Mouse (Mus musculus): ENCODE results near the gene Uimc1. TPM values are rescaled to one million over a fixed set of nuclear protein-coding genes. Genes with fewer than 3 reads are reported as not detected.
A peak's percentile ranks its signal among the peaks of the same experiment; 100 is the strongest.

Gene Uimc1
- polyA plus RNA-seq (2015; fragmentation: Nextera tagmentation; extraction: Ambion mirVana), result 11.5 and 13.1 TPM in 2 replicates

- under 1% methylated on average over 81 of the region's 81 CpGs for WGBS (ENCODE audit: insufficient replicate concordance)
These were observed at the start of gene Uimc1 for GRCm38 (mm10) chr13:55099726-55100478. Uimc1 (minus strand) TSS chr13:55100300.

GRCm38 (mm10) chr13:55140271-55140670 lies 40.2 kb upstream of the Uimc1 start:
- Histone ChIP-seq H3K9me3 (replicated peaks) (no peaks in the 10 kb centered on the region), H3K4me3 (replicated peaks) (no peak overlapping the region), H3K9ac (no peak overlapping the region), H3K4me2 (no peak overlapping the region), H3K36me3 (replicated peaks) (no peaks in the 10 kb centered on the region), H3K27me3 (no peaks in the 10 kb centered on the region), H3K4me1 (replicated peaks) (peaks cover under 1% of the 10 kb centered on the region; the same call in 1 of the 2 replicates), H3K27ac (replicated peaks) (no peak overlapping the region)
- no peak for ATAC-seq (ENCODE audit: insufficient read depth)
- 72% methylated on average over 2 of the region's 2 CpGs for WGBS (ENCODE audit: insufficient replicate concordance)

More at GRCm38 (mm10) chr13:55099726-55100478, at the start of gene Uimc1:
- Histone ChIP-seq H3K4me3 (replicated peaks) (peak within 1 kb of the TSS; percentile 96), H3K9ac (peak within 1 kb of the TSS; percentile 97), H3K27me3 (no peaks in the 10 kb centered on the region), H3K9me3 (replicated peaks) (no peaks in the 10 kb centered on the region), H3K36me3 (replicated peaks) (no peaks in the 10 kb centered on the region), H3K4me1 (replicated peaks) (peaks cover 35% of the 10 kb centered on the region), H3K4me2 (peak within 1 kb of the TSS; percentile 76), H3K27ac (replicated peaks) (peak within 1 kb of the TSS; percentile 93)
- peak; percentile 86 for ATAC-seq (ENCODE audit: insufficient read depth)

DNA sequence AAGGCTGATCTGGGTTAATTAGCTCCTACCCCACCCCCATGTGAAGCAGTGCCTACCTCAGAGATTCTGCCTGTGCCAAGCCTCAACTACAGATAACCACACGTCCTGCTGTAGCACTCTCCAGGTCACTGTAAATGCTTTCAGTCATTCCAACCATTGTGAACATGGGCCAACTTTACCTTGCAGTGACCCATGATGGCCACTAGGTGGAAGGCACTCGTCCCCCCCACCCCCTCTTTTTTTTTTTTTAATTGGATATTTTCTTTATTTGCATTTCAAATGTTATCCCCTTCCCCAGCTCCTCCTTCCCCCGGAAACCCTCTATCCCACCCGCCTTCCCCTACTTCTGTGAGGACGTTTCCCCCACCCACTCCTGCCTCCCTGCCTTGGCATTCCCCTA lies 35.3 kb upstream of the Uimc1 start:
- H3K4me1 ChIP-seq (replicated peaks), result peaks cover 4% of the 10 kb centered on the region; the same call in 1 of the 2 replicates
- H3K36me3 ChIP-seq (replicated peaks), result peaks cover 31% of the 10 kb centered on the region
- peak; percentile 49; the same call in 1 of the 2 replicates for ATAC-seq (ENCODE audit: insufficient read depth)
- H3K4me3 ChIP-seq (replicated peaks), result no peak overlapping the region
- no peak overlapping the region for H3K4me2 ChIP-seq
- H3K27me3 ChIP-seq, result no peaks in the 10 kb centered on the region
- 10% methylated on average over 5 of the region's 5 CpGs for WGBS (ENCODE audit: insufficient replicate concordance)
- H3K9ac ChIP-seq, result no peak overlapping the region
- no peak overlapping the region for H3K27ac ChIP-seq (replicated peaks)
- no peaks in the 10 kb centered on the region for H3K9me3 ChIP-seq (replicated peaks)

DNA sequence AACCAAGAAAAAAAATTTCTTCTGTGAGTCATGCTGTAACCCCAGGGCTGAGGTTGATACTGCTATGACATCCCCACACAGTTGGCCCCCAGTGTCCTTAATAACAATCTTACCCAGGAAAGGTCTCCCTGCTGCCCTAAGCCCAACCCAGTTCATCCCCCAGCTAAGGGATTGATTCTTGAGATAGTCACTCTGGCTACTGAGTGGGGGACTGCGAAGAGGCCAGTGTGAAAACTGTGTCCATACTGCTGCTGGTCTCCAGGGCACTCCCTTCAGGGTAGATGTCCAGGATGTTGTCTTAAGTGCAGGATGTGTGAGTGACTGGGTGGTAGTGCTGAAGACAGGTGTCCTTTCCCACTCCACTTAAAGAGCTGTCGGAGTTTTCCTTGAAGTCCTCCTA lies 33.3 kb upstream of the Uimc1 start, which contains the start of gene Gm17617:
TSS of gene Gm17617 (minus strand) at position 101 of the 400 bp plus-strand sequence.
- Histone ChIP-seq H3K27ac (replicated peaks) (no peak within 1 kb of the TSS), H3K27me3 (no peaks in the 10 kb centered on the region), H3K4me2 (no peak within 1 kb of the TSS), H3K4me3 (replicated peaks) (no peak within 1 kb of the TSS), H3K9me3 (replicated peaks) (no peaks in the 10 kb centered on the region), H3K4me1 (replicated peaks) (peaks cover 4% of the 10 kb centered on the region; the same call in 1 of the 2 replicates), H3K9ac (no peak within 1 kb of the TSS), H3K36me3 (replicated peaks) (peaks cover 44% of the 10 kb centered on the region)
- WGBS (ENCODE audit: insufficient replicate concordance), result 86% methylated on average over 2 of the region's 2 CpGs
- no peak for ATAC-seq (ENCODE audit: insufficient read depth)

- no peak for ATAC-seq (ENCODE audit: insufficient read depth)
- H3K36me3 ChIP-seq (replicated peaks), result peaks cover 58% of the 10 kb centered on the region
- WGBS (ENCODE audit: insufficient replicate concordance), result 72% methylated on average over 6 of the region's 6 CpGs
- no peak overlapping the region for H3K4me3 ChIP-seq (replicated peaks)
- no peak overlapping the region for H3K27ac ChIP-seq (replicated peaks)
- no peaks in the 10 kb centered on the region for H3K27me3 ChIP-seq
- H3K4me1 ChIP-seq (replicated peaks), result no peaks in the 10 kb centered on the region
- H3K9ac ChIP-seq, result no peak overlapping the region
- H3K9me3 ChIP-seq (replicated peaks), result no peaks in the 10 kb centered on the region
- no peak overlapping the region for H3K4me2 ChIP-seq
These were observed 24.8 kb upstream of the Uimc1 start for GRCm38 (mm10) chr13:55124903-55125302.

DNA sequence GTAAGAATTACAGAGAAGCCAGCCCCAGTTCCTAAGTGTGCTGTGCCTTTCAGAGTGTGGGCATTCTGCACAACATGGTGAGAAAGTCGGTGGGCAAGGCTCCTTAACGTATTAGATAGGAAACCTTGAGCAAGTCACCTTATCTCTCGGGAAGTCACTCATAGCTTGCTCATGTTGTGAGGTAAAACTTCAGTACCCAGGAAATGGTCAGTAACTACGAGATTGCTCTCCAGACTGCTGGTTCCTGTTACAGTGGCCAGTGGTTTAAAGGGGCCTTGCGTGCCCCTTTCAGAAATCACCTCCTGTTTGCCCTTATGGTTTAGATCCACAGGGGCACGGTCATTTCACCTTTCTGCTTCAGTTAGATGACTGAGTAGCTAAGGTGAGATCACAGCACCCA lies 14.3 kb upstream of the Uimc1 start:
- WGBS (ENCODE audit: insufficient replicate concordance), result 49% methylated on average over 6 of the region's 6 CpGs
- H3K36me3 ChIP-seq (replicated peaks), result peaks cover 69% of the 10 kb centered on the region
- no peaks in the 10 kb centered on the region for H3K27me3 ChIP-seq
- H3K9me3 ChIP-seq (replicated peaks), result no peaks in the 10 kb centered on the region
- ATAC-seq (ENCODE audit: insufficient read depth), result no peak
- H3K4me2 ChIP-seq, result no peak overlapping the region
- no peaks in the 10 kb centered on the region for H3K4me1 ChIP-seq (replicated peaks)
- H3K4me3 ChIP-seq (replicated peaks), result no peak overlapping the region
- no peak overlapping the region for H3K27ac ChIP-seq (replicated peaks)
- H3K9ac ChIP-seq, result no peak overlapping the region

- Histone ChIP-seq H3K4me1 (replicated peaks) (peaks cover 38% of the 10 kb centered on the region), H3K4me2 (no peak overlapping the region), H3K4me3 (replicated peaks) (no peak overlapping the region), H3K9ac (no peak overlapping the region), H3K36me3 (replicated peaks) (peaks cover 27% of the 10 kb centered on the region), H3K27ac (replicated peaks) (no peak overlapping the region), H3K27me3 (no peaks in the 10 kb centered on the region), H3K9me3 (replicated peaks) (no peaks in the 10 kb centered on the region)
- 83% methylated on average over 8 of the region's 8 CpGs for WGBS (ENCODE audit: insufficient replicate concordance)
- no peak for ATAC-seq (ENCODE audit: insufficient read depth)
These were observed 7.6 kb upstream of the Uimc1 start for GRCm38 (mm10) chr13:55107694-55108093.

- WGBS (ENCODE audit: insufficient replicate concordance), result 76% methylated on average over 4 of the region's 4 CpGs
- H3K4me3 ChIP-seq (replicated peaks), result peak overlapping the region; percentile 89
- H3K9me3 ChIP-seq (replicated peaks), result no peaks in the 10 kb centered on the region
- H3K27ac ChIP-seq (replicated peaks), result no peak overlapping the region
- H3K27me3 ChIP-seq, result no peaks in the 10 kb centered on the region
- H3K4me1 ChIP-seq (replicated peaks), result peaks cover 38% of the 10 kb centered on the region
- peaks cover 24% of the 10 kb centered on the region for H3K36me3 ChIP-seq (replicated peaks)
- no peak for ATAC-seq (ENCODE audit: insufficient read depth)
- H3K9ac ChIP-seq, result no peak overlapping the region
- peak overlapping the region; percentile 86 for H3K4me2 ChIP-seq
These were observed 7.0 kb upstream of the Uimc1 start for GRCm38 (mm10) chr13:55107116-55107515.

DNA sequence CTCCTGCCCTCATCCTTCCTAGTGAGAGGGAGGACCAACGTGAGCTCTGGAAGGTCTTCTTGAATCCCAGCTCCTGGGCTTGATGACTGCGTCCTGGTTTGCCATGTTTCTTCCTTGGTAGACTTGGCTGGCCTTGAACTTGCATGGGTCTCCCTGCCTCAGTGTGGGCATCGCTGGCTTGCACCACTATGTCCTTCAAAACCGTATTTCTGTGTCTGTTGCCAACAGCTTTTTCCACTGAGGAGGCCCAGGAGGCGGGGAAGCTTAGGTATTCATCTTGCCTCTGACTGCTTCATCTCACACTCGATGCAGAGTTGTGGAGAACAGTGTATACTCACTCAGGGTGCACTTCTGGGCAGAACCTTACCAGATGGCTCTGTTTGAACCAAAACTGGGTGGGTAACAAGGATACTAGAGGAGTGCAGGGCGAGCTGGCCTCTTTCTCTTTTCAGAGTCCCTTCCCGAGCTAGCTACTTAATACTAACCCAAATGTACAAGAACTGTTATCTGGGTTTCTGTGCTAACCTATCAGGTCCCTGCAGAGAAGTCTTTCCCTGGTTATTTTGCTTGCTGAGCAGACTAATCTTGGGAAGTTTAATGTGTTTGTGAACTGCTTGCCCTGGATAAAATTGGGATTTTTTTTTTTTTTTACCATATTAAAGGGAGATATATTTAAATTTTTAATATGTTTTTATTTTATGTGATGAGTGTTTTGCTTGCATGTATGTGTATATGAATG lies 6.0 kb upstream of the Uimc1 start:
- Histone ChIP-seq H3K4me2 (peak overlapping the region; percentile 86), H3K4me3 (replicated peaks) (peak overlapping the region; percentile 89), H3K27me3 (no peaks in the 10 kb centered on the region), H3K36me3 (replicated peaks) (peaks cover 24% of the 10 kb centered on the region), H3K4me1 (replicated peaks) (peaks cover 38% of the 10 kb centered on the region), H3K27ac (replicated peaks) (peak overlapping the region; percentile 84), H3K9me3 (replicated peaks) (no peaks in the 10 kb centered on the region), H3K9ac (peak overlapping the region; percentile 81)
- 8% methylated on average over 8 of the region's 8 CpGs for WGBS (ENCODE audit: insufficient replicate concordance)
- ATAC-seq (ENCODE audit: insufficient read depth), result no peak

DNA sequence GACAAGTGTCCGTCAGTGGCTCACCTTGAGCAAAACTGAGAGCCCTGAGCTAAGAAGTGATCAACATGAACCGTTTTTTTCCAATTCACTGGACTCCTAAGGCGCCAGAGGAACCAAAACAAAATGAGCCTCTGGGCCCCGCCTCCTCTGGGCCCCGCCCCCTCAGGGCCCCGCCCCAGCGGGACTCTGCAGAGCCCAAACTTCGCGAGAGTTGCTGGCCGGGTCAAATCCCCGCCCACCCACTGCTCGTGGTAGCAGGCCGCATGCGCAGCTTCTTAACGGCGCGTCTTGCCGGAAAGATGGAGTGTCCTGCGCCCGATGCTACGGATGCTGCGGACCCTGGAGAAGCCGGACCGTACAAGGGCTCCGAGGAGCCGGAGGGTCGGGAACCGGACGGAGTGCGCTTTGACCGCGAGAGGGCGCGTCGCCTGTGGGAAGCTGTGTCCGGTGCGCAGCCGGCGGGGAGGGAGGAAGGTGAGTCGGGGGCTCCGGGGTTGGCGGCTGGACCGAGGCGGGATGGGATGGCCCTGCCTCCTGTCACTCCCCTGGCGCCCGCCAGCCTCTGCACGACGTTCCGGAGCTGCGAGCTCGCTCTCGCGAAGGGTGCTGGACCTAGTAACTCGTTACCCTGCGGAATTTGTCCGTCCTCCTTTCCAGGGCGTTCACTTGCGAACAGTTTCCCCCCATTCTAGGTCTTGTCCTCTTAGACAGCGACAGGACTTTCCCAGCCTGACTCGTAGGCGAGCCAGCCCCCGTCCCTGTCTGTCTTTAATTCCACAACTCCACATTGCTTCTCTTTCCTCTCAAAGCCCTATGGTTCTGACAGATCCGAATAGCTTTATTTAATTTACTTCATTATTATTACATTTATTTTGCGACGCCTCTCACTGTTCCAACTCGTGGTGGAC lies 5.2 kb upstream of the Uimc1 start, which contains the start of gene Zfp346:
TSS of gene Zfp346 (plus strand) at position 267 of the 908 bp plus-strand sequence.
- peak within 1 kb of the TSS; percentile 86 for H3K4me2 ChIP-seq
- no peaks in the 10 kb centered on the region for H3K27me3 ChIP-seq
- peak within 1 kb of the TSS; percentile 84 for H3K27ac ChIP-seq (replicated peaks)
- H3K4me1 ChIP-seq (replicated peaks), result peaks cover 40% of the 10 kb centered on the region
- peaks cover 24% of the 10 kb centered on the region for H3K36me3 ChIP-seq (replicated peaks)
- WGBS (ENCODE audit: insufficient replicate concordance), result under 1% methylated on average over 66 of the region's 66 CpGs
- ATAC-seq (ENCODE audit: insufficient read depth), result peak; percentile 87
- no peaks in the 10 kb centered on the region for H3K9me3 ChIP-seq (replicated peaks)
- peak within 1 kb of the TSS; percentile 89 for H3K4me3 ChIP-seq (replicated peaks)
- H3K9ac ChIP-seq, result peak within 1 kb of the TSS; percentile 81

Data from liver, embryonic 15.5 days (tissue).